Mouse (Mus musculus) CD4-positive helper T cell, adult 2 months (primary cell): Measurements from ENCODE around the gene Mtfp1.

Experiments
- DNase-seq: peaks from one replicate; pipeline ENCODE4 v3.0.0-alpha.2; 2012; ENCODE audit warnings: low read depth, missing footprints, low spot score

The Mtfp1 gene

GRCm38 (mm10) chr11:4083316-4084078 is 11.7 kb downstream of the Mtfp1 start:
- peak; percentile 54 for DNase-seq

GRCm38 (mm10) chr11:4080219-4080618 is 15.0 kb downstream of the Mtfp1 start:
- DNase-seq = peak; percentile 57

GRCm38 (mm10) chr11:4078267-4078933 is 16.8 kb downstream of the Mtfp1 start:
- no peak for DNase-seq

GRCm38 (mm10) chr11:4076633-4077032 is 18.6 kb downstream of the Mtfp1 start:
- DNase-seq = no peak

- DNase-seq = no peak
These were observed 25.6 kb downstream of the Mtfp1 start for GRCm38 (mm10) chr11:4069664-4070063.

GRCm38 (mm10) chr11:4064627-4065122 is 30.6 kb downstream of the Mtfp1 start, which contains the start of gene Sec14l3:
Gene Sec14l3 (plus strand): TSS chr11:4064841.
- DNase-seq = no peak

- DNase-seq = no peak
These were observed 32.3 kb downstream of the Mtfp1 start for GRCm38 (mm10) chr11:4062981-4063380.

GRCm38 (mm10) chr11:4062523-4062922 is 32.7 kb downstream of the Mtfp1 start:
- no peak for DNase-seq

- no peak for DNase-seq
These were observed 34.2 kb downstream of the Mtfp1 start for GRCm38 (mm10) chr11:4060866-4061575.

- DNase-seq = peak; percentile 62
These were observed 41.7 kb downstream of the Mtfp1 start for GRCm38 (mm10) chr11:4053586-4053985.

GRCm38 (mm10) chr11:4048438-4048837 is 46.8 kb downstream of the Mtfp1 start:
- no peak for DNase-seq

GRCm38 (mm10) chr11:4047766-4048165 is 47.5 kb downstream of the Mtfp1 start:
- no peak for DNase-seq

- no peak for DNase-seq
These were observed 48.7 kb downstream of the Mtfp1 start for GRCm38 (mm10) chr11:4046526-4046925.

GRCm38 (mm10) chr11:4043081-4043480 is 52.2 kb downstream of the Mtfp1 start:
- DNase-seq = no peak
